Mouse (Mus musculus) embryonic facial prominence, embryonic 12.5 days (tissue): ENCODE measurements at regions not wholly inside any gene's neighbourhood (a gene's known extent, or its start where the extent isn't known, plus 50 kb on each side); places are given as distances from the start of the nearest gene placed in this dataset.

ENCODE experiments used
- ATAC-seq: fragments of 200-750 bp; cut with Nextera tagmentation; 2 replicates; pipeline ENCODE4 v1.8.0; 2017; ENCODE audit not compliant: insufficient number of reproducible peaks, insufficient read depth, low FRiP score, low TSS enrichment
- H3K27ac ChIP-seq: fragments of 300-500 bp; sonication (generic); 2 replicates; pipeline ENCODE4 v1.5.1; 2016; ENCODE audit warnings: mild to moderate bottlenecking
- H3K27me3 ChIP-seq: fragments of 300-500 bp; sonication (generic); 2 replicates; pipeline ENCODE4 v1.6.1; 2016; ENCODE audit warnings: mild to moderate bottlenecking, moderate library complexity
- H3K36me3 ChIP-seq: fragments of 300-500 bp; sonication (generic); 2 replicates; pipeline ENCODE4 v1.6.1; 2016; ENCODE audit warnings: mild to moderate bottlenecking
- H3K4me1 ChIP-seq: fragments of 300-500 bp; sonication (generic); 2 replicates; pipeline ENCODE4 v1.6.1; 2016
- H3K4me2 ChIP-seq: fragments of 300-500 bp; sonication (generic); replicated peaks from 2 replicates; pipeline ENCODE4 v1.6.1; 2016; ENCODE audit warnings: mild to moderate bottlenecking, moderate library complexity
- H3K4me3 ChIP-seq: fragments of 300-500 bp; sonication (generic); 2 replicates; pipeline ENCODE4 v1.5.1; 2016; ENCODE audit warnings: mild to moderate bottlenecking
- H3K9ac ChIP-seq: fragments of 300-500 bp; sonication (generic); 2 replicates; pipeline ENCODE4 v1.6.1; 2016; ENCODE audit warnings: mild to moderate bottlenecking, moderate library complexity
- H3K9me3 ChIP-seq: fragments of 300-500 bp; sonication (generic); 2 replicates; pipeline ENCODE4 v1.6.1; 2016; ENCODE audit warnings: mild to moderate bottlenecking, moderate library complexity
- WGBS: fragments of 180-500 bp; shearing (Covaris S2); methylation state at CpG from one replicate; pipeline ENCODE4 v1.1.7; 2016; 5-methylcytosine and 5-hydroxymethylcytosine counted together

DNA sequence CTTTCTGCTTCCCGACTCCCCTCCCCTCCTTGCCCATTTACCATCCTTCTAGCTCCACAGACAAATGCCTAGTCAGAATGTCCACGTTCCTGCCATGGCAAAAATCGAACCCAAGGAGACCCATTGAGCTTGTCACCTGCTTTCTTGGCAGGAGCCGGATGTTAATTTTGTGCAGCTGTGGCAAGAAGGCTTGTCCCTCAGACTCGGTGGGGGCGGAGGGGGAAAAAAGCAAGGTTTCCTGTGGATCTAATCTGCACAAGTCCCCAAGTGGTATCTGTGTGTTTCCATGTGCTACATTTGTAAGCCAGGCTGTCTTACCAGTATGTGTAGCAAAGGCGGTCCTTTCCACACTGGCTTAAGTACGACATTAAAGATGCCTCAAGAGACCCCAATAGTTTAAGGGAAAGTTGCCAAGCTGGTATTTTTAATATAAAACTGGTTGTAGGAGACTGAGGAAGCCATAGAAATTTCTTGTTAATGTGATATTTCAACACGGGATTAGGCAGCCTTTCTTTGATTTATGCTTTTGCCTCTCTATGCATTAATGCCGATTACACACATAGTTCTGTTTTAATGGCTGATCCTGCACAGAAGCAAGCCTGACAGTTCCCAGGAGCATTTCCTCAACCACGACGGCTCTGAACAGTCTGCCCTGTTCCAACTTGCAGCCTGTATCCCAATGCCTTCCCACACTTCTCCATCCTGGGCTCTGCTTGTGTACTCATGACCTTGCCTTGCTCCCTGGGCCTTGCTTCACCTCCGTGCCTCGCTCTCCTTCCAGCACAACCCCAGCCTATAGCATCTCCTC lies 138.9 kb upstream of the Plxnc1 start:
- WGBS: 43% methylated on average over 14 of the region's 14 CpGs
- ATAC-seq: no peak
- Histone ChIP-seq H3K27me3 (no peaks in the 10 kb centered on the region; the same call in 1 of the 2 replicates), H3K9me3 (no peaks in the 10 kb centered on the region), H3K4me2 (no peak overlapping the region), H3K36me3 (no peaks in the 10 kb centered on the region), H3K4me1 (peaks cover 10% of the 10 kb centered on the region; the same call in 1 of the 2 replicates), H3K9ac (no peak overlapping the region), H3K27ac (no peak overlapping the region), H3K4me3 (no peak overlapping the region)

DNA sequence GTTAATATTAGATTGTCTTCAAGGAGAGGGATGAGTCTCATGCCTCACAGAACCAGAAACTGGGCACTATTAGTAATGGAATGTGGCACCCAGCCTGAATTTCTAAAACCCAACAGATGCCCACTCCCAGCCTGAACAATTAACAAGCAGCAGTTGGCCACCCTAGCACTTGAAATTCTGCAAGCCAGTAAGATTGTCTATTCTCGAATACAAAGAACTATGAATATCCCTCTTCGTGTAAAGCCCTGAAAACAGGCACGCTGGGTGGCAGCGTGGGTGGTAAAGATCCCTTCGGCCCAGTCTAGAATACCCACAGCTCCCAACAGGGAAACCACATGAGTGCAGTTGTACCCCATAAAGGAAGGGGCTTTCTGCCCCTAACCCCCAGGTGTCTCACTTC lies 138.0 kb upstream of the Plxnc1 start:
- H3K4me3 ChIP-seq: no peak overlapping the region
- no peak overlapping the region for H3K27ac ChIP-seq
- WGBS: 87% methylated on average over 5 of the region's 5 CpGs
- H3K9ac ChIP-seq: no peak overlapping the region
- peaks cover 10% of the 10 kb centered on the region; the same call in 1 of the 2 replicates for H3K4me1 ChIP-seq
- no peak for ATAC-seq
- no peaks in the 10 kb centered on the region for H3K9me3 ChIP-seq
- no peaks in the 10 kb centered on the region; the same call in 1 of the 2 replicates for H3K27me3 ChIP-seq
- no peaks in the 10 kb centered on the region for H3K36me3 ChIP-seq
- no peak overlapping the region for H3K4me2 ChIP-seq

DNA sequence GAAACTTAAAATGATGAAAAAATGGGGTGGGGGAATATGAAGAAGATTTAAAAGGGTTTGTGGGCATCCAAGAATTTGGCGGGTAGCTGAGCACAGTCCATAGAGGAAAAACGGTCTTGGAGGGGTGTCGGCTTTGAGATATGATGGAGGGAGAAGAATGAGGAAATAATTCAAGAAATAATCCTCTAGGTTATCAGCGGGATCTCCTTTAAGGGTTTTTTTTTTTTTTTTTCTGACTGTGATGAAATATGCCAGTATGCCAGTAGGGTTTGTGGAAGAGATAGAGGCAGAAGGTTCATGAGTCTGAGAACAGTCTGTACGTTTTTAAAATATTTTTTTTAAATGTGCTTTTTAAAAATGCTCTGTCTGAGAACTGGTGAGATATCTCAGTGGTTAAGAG lies 135.3 kb upstream of the Plxnc1 start:
- no peak overlapping the region for H3K9ac ChIP-seq
- no peaks in the 10 kb centered on the region for H3K36me3 ChIP-seq
- no peak overlapping the region for H3K27ac ChIP-seq
- WGBS: 83% methylated on average over 5 of the region's 5 CpGs
- H3K4me2 ChIP-seq: no peak overlapping the region
- H3K27me3 ChIP-seq: no peaks in the 10 kb centered on the region
- no peak for ATAC-seq
- H3K4me3 ChIP-seq: no peak overlapping the region
- H3K4me1 ChIP-seq: peaks cover 22% of the 10 kb centered on the region; the same call in 1 of the 2 replicates
- no peaks in the 10 kb centered on the region for H3K9me3 ChIP-seq

DNA sequence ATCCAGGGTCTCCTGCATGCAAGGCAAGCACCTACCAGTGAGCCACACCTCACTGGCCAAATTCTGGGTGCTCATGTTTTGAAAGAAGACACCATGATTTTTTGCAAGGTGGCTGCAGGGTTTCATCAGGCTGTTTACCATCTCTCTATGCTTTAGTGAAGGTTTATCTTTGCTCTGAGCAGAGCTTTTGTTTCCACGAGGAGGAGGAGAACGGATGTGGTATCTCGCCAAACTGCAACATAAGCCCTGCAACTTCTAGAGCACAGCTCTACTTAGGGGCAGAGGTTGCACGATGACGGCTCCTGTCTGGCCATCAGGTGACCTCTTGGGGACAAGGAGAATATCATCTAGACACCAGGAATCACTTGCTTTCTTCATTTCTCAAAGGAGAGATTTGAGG lies 131.8 kb upstream of the Plxnc1 start:
- Histone ChIP-seq H3K36me3 (no peaks in the 10 kb centered on the region), H3K4me1 (peaks cover 18% of the 10 kb centered on the region; the same call in 1 of the 2 replicates), H3K27me3 (no peaks in the 10 kb centered on the region; the same call in 1 of the 2 replicates), H3K9me3 (no peaks in the 10 kb centered on the region), H3K4me3 (no peak overlapping the region), H3K27ac (no peak overlapping the region), H3K4me2 (no peak overlapping the region), H3K9ac (no peak overlapping the region)
- 83% methylated on average over 5 of the region's 5 CpGs for WGBS
- ATAC-seq: no peak

DNA sequence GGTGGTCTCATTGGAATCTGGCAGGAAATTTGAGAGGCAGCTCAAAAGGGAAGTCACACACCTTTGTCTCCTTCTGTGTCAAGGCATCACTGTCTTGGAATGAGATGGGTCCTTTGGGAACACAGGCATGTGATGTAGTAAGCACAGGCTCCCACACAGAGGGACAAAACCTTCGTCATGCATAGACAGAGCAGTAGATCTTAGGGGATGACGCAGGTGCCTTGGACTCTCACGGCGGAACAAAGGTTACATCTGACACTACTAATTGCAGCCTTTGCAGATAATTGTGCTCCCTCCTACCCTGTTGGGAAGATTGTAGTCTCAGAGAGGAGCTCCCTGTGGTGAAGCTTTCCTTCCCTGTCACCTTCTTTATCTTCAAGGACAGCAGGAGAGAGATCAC lies 131.3 kb upstream of the Plxnc1 start:
- 55% methylated on average over 4 of the region's 4 CpGs for WGBS
- Histone ChIP-seq H3K9ac (no peak overlapping the region), H3K4me3 (no peak overlapping the region), H3K27ac (no peak overlapping the region), H3K27me3 (no peaks in the 10 kb centered on the region; the same call in 1 of the 2 replicates), H3K4me2 (no peak overlapping the region), H3K4me1 (peaks cover 18% of the 10 kb centered on the region; the same call in 1 of the 2 replicates), H3K9me3 (no peaks in the 10 kb centered on the region), H3K36me3 (no peaks in the 10 kb centered on the region)
- ATAC-seq: no peak

DNA sequence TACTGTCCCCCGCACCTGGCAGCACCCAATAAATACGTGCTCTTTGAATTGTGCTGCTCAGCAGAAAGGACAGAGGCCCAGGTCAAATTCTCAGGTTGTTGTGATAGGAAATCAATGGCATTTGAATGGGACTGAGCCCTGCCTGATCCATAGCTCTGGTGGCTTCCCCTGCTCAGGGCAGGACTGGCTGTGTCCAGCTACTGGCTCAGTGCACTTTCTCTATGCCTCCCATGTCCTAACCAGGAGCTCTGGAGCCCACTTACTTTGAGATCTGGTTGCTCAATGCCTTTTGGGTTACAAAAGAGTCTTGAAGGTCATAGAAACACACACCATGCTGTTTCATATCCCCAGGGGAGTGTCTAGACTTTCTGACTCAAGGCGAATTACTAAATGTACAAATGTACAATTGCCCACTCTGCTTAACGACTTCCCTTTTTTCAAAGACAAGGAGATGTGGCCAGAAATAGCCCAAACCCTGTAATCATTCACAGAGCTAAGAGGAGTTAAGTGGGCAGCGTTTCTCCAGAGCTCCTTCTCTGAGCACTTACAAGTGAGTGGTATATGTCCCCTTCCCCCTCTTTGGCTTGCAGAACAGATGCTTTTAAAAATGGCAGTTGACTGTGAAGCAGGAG lies 130.4 kb upstream of the Plxnc1 start:
- no peaks in the 10 kb centered on the region; the same call in 1 of the 2 replicates for H3K27me3 ChIP-seq

DNA sequence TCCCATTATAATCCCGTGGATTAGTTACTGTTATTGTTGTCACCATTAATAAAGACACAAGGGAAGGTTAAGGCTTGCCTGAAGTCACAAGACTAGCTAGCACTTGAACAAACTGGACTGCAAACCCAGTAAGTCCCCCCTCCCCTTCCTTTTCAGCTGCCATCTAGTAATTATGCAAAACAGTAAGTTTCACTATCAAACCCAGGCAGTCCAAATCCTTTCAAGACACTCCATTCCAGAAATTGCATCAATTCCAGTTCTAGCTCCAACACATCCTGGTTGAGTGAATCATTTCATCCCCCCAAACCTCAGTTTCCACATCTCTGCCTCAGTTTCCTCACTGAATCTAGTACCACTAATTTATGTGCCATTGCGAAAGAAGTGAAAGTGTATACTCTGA lies 129.7 kb upstream of the Plxnc1 start:
- no peak for ATAC-seq
- peaks cover 18% of the 10 kb centered on the region; the same call in 1 of the 2 replicates for H3K4me1 ChIP-seq
- H3K9me3 ChIP-seq: no peaks in the 10 kb centered on the region
- H3K27ac ChIP-seq: no peak overlapping the region
- no peaks in the 10 kb centered on the region; the same call in 1 of the 2 replicates for H3K27me3 ChIP-seq
- WGBS: 74% methylated on average over 2 of the region's 2 CpGs
- H3K4me2 ChIP-seq: no peak overlapping the region
- no peak overlapping the region for H3K9ac ChIP-seq
- H3K4me3 ChIP-seq: no peak overlapping the region
- H3K36me3 ChIP-seq: no peaks in the 10 kb centered on the region

More for the DNA sequence above, 130.4 kb upstream of the Plxnc1 start:
- Histone ChIP-seq H3K9ac (no peak overlapping the region), H3K36me3 (no peaks in the 10 kb centered on the region), H3K4me1 (peaks cover 18% of the 10 kb centered on the region; the same call in 1 of the 2 replicates), H3K27ac (no peak overlapping the region), H3K4me2 (no peak overlapping the region), H3K9me3 (no peaks in the 10 kb centered on the region), H3K4me3 (no peak overlapping the region)
- WGBS: 40% methylated on average over 5 of the region's 5 CpGs
- ATAC-seq: no peak

DNA sequence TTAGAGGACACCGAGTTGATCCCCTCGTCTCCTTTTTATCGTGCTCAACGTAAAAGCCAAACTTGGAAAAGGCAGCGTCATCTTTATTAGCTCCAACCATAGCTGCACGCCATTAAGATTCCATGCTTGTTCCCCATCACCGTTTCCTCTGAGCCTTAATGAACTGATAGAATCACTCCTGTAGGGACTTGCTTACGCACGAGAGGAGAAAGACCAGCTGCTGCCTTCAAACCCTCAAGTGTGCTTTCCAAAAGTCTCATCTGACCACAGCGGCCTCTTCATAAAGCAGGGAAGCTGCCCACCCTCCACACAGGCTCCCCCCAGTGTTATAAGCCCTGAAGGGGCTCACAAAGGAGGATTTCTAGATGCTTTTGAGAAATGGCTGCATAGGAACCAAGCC lies 123.3 kb upstream of the Plxnc1 start:
- H3K4me2 ChIP-seq: no peak overlapping the region
- WGBS: 88% methylated on average over 10 of the region's 10 CpGs
- H3K9me3 ChIP-seq: no peaks in the 10 kb centered on the region
- no peak for ATAC-seq
- H3K27me3 ChIP-seq: no peaks in the 10 kb centered on the region; the same call in 1 of the 2 replicates
- H3K4me1 ChIP-seq: no peaks in the 10 kb centered on the region
- no peak overlapping the region for H3K27ac ChIP-seq
- H3K36me3 ChIP-seq: no peaks in the 10 kb centered on the region
- no peak overlapping the region for H3K9ac ChIP-seq
- H3K4me3 ChIP-seq: no peak overlapping the region

DNA sequence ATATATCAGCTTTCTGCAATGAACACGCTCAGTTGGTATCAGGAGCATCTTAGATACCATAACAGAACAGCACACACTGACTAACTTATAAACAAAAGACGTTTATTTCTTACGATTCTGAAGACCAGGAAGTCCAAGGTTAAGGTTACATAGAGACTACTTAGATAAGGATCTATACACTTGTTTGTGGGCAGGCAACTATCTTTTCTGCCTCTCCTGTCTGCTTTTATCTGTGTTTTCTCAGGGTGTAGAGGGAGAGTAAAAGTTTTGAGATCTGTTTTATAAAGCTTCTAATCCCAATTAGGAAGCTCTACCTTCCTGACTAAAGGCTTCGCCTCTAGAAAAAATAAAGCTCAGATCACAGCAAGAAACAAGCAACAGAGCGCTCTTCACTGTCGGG lies 122.1 kb upstream of the Plxnc1 start:
- WGBS: 76% methylated on average over 6 of the region's 6 CpGs
- no peak overlapping the region for H3K4me2 ChIP-seq
- no peak overlapping the region for H3K27ac ChIP-seq
- H3K4me3 ChIP-seq: no peak overlapping the region
- no peaks in the 10 kb centered on the region for H3K27me3 ChIP-seq
- H3K9ac ChIP-seq: no peak overlapping the region
- H3K36me3 ChIP-seq: no peaks in the 10 kb centered on the region
- H3K4me1 ChIP-seq: no peaks in the 10 kb centered on the region
- H3K9me3 ChIP-seq: no peaks in the 10 kb centered on the region
- no peak for ATAC-seq

DNA sequence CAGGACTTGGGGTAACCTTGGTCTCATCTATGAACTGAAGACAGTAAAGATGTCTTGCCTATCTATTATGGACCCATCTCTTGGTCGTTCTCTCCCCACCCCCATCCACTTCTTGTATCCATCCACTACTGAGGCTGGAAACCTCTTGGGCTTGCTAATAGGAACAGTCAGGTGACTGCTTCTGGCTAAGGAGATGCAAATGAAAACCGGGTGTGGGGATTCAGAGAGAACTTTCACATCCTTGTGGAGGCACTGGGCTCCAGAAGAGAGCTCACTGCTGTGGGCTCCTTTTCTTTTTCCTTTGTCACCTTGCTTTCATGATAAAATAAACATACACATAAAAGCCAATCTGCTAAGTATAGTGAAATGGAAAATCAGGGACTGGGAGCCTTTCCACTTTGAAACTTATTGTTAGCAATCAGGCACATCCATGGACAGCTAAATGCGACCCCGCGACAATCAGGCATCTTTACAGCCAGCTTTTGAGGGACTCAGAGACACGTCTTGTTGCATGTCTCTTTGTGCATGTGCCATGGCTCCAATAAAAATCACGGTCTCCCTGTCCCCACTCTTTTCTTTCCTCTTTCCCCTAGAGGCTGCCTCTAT lies 115.0 kb upstream of the Plxnc1 start:
- 65% methylated on average over 7 of the region's 7 CpGs for WGBS

DNA sequence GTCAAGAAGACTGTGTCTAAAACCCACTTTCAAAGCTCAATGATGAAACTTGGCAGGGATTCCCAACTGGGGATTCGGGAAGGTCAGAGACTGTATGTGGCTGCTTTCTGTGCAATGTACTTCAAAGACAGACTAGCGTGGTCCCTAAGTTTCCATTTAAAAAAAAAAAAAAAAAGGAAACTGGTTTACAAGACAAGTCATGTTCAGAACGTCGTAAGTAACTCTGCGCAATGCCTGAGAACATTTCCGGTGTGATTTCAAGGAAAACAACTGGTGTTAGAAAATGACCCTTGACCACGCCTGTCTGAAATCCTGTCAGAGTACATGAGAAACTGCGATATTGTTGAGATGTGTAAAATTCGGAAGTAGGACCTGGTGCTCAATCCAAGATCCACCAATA lies 114.4 kb upstream of the Plxnc1 start:
- no peak for ATAC-seq
- WGBS: 77% methylated on average over 9 of the region's 9 CpGs
- Histone ChIP-seq H3K4me3 (no peak overlapping the region), H3K9ac (no peak overlapping the region), H3K27me3 (no peaks in the 10 kb centered on the region), H3K4me1 (0 out of 2 replicates have a peak, but pooled peaks cover 3% of the 10 kb centered on the region), H3K27ac (no peak overlapping the region), H3K4me2 (no peak overlapping the region), H3K36me3 (no peaks in the 10 kb centered on the region), H3K9me3 (no peaks in the 10 kb centered on the region)

More for the DNA sequence above, 115.0 kb upstream of the Plxnc1 start:
- H3K4me2 ChIP-seq: no peak overlapping the region
- no peak overlapping the region for H3K9ac ChIP-seq
- no peaks in the 10 kb centered on the region for H3K9me3 ChIP-seq
- no peaks in the 10 kb centered on the region for H3K27me3 ChIP-seq
- H3K4me1 ChIP-seq: 0 out of 2 replicates have a peak, but pooled peaks cover 3% of the 10 kb centered on the region
- no peaks in the 10 kb centered on the region for H3K36me3 ChIP-seq
- no peak for ATAC-seq
- H3K4me3 ChIP-seq: no peak overlapping the region
- no peak overlapping the region for H3K27ac ChIP-seq
